In the genomic region with DNA sequence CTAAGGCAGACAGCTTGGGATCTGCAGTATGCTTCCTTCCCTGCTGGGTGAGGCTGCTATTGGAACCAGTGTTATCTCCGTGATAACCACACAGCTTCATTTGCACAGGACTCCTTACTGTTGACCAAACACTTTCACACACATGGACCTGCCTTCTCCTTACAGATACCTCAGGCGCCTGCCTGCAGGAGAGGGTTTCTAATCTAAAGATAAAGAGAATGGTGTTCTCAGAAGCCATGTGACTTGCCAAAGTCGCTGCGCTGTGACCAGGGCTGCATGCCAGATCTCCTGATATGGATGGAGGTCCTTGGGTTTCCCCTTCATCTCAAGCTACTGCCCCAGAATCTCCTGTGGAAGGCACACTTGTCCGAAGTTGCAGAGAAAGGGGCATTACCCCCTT, we compare ENCODE assay signal across 24 mouse cellular contexts. TPM values are rescaled to one million over a fixed set of nuclear protein-coding genes. Genes with fewer than 3 reads are reported as not detected.
"Had no signal": no experiment of that assay in that cellular context is flagged by ENCODE, and none has a peak within 500 bp of the region (broad histone marks: within the 10 kb centered on the region; RNA-seq: fewer than 3 reads in every experiment).

No protein-coding gene starts in this region.

- H3K9me3 ChIP-seq: limb, embryonic 12.5 days; limb, embryonic 15.5 days; neural tube, embryonic 12.5 days; neural tube, embryonic 15.5 days had no signal

- H3K27me3 ChIP-seq: limb, embryonic 15.5 days; neural tube, embryonic 12.5 days; neural tube, embryonic 15.5 days had no signal

- H3K4me2 ChIP-seq: limb, embryonic 12.5 days; limb, embryonic 15.5 days; liver, embryonic 11.5 days; lung, embryonic 14.5 days; neural tube, embryonic 12.5 days; neural tube, embryonic 15.5 days had no signal

- DNase-seq: kidney, adult 18-20 months; kidney, adult 9 months; kidney, postnatal 14 days; kidney, postnatal 4 days; left cerebral cortex, postnatal 4 days; liver, postnatal 0 days; lung, embryonic 14.5 days; midbrain, embryonic 14.5 days; right cerebral cortex, adult 18-20 months; right cerebral cortex, postnatal 14 days; right cerebral cortex, postnatal 4 days; thymus, postnatal 25 days had no signal

- H3K27ac ChIP-seq: limb, embryonic 12.5 days; limb, embryonic 15.5 days; liver, embryonic 14.5 days; macrophage; neural tube, embryonic 12.5 days; neural tube, embryonic 15.5 days had no signal

- H3K4me3 ChIP-seq: limb, embryonic 12.5 days; limb, embryonic 15.5 days; neural tube, embryonic 12.5 days; neural tube, embryonic 15.5 days had no signal

- ATAC-seq: liver, postnatal 0 days; lung, postnatal 0 days had no signal

- H3K36me3 ChIP-seq: limb, embryonic 12.5 days; limb, embryonic 15.5 days; neural tube, embryonic 12.5 days; neural tube, embryonic 15.5 days had no signal

- H3K9ac ChIP-seq: limb, embryonic 12.5 days; limb, embryonic 15.5 days; liver, embryonic 14.5 days; liver, postnatal 0 days; lung, embryonic 14.5 days; neural tube, embryonic 12.5 days; neural tube, embryonic 15.5 days had no signal

RNA-seq across cellular contexts. Expression of a gene that starts 52.8 kb away (rescaled TPM):
- total RNA-seq: layer of hippocampus, adult 18-20 months; layer of hippocampus, postnatal 14 days; left cerebral cortex, postnatal 4 days; megakaryocyte, adult 5-6 weeks had no signal
- polyA plus RNA-seq: liver, embryonic 14.5 days; liver, postnatal 0 days; lung, embryonic 14.5 days; lung, postnatal 0 days; macrophage; midbrain, embryonic 14.5 days; thymus, postnatal 0 days had no signal
